Mouse (Mus musculus): ENCODE measurements around the gene Iyd.
"Not testable (repeated sequence)": the region's sequence is repeated elsewhere in the genome, so short reads cannot be mapped to it uniquely, and the experiment has no call there.

- not testable (repeated sequence) for TF ChIP-seq CTCF, EP300 (IDR thresholded peaks at IDR 0.05; ENCODE audit: low read depth)
Observed at GRCm38 (mm10) chr10:3500846-3501245, 39.2 kb upstream of the Iyd start.
